19 mouse cellular contexts compared by ENCODE assay signal in the genomic region with DNA sequence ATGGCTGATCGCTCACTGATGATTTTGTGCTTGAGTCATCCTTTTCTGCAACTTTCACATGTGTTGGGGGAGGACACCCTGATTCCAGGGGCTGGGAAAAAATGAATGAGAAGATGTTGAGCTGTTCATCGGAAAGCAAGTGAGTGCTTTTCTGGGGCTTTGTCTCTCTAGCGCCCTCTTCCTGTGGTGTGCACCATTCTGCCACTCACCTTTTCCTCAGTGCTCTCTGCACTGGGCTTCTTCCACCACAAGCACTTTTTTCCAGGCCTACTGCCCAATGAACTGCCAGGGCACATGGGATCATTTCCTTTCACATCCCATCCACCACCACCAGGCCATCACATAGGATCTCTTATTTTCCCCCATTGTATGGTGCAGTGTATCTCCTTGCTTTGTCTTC. TPM values are rescaled to one million over a fixed set of nuclear protein-coding genes. Genes with fewer than 3 reads are reported as not detected.
DNase-seq lines count a peak whose midpoint lies in the region; ATAC-seq and TF ChIP-seq lines count a peak whose summit lies in the region.
"Had no signal": no experiment of that assay in that cellular context is flagged by ENCODE, and none has a peak within 500 bp of the region (broad histone marks: within the 10 kb centered on the region; RNA-seq: fewer than 3 reads in every experiment).

No protein-coding gene starts in this region.

- WGBS in kidney, postnatal 0 days: 60% methylated on average over 3 of the region's 3 CpGs
- WGBS in kidney, embryonic 15.5 days: 73% methylated on average over 3 of the region's 3 CpGs
- 62% methylated on average over 3 of the region's 3 CpGs for WGBS in midbrain, postnatal 0 days
- 65% methylated on average over 3 of the region's 3 CpGs for WGBS in midbrain, embryonic 13.5 days
- WGBS in stomach, postnatal 0 days: 47% methylated on average over 3 of the region's 3 CpGs

- peak; percentile 28; the same call in 1 of the 2 replicates for TF ChIP-seq CTCF in kidney, postnatal 0 days (IDR thresholded peaks at IDR 0.05; ENCODE audit: low read depth)
- peak; percentile 27 for TF ChIP-seq CTCF in midbrain, postnatal 0 days (IDR thresholded peaks at IDR 0.05)
- peak; percentile 40; the same call in 1 of the 2 replicates for TF ChIP-seq CTCF in stomach, postnatal 0 days (IDR thresholded peaks at IDR 0.05; ENCODE audit: low read depth)

- peak; percentile 4 for DNase-seq in gastrocnemius, adult 18-20 months (ENCODE audit: low spot score)
- DNase-seq in gastrocnemius, postnatal 10 days: no peak
- DNase-seq in kidney, postnatal 0 days (ENCODE audit: low spot score): no peak
- no peak for DNase-seq in midbrain, postnatal 0 days (ENCODE audit: low spot score)
- DNase-seq in stomach, postnatal 0 days (ENCODE audit: low spot score): no peak
- DNase-seq in cerebellum, postnatal 10 days: no peak
- DNase-seq: adrenal gland, adult 2 months; cerebellum, adult 9-10 months; gastrocnemius, postnatal 25 days; thymus, adult 2 months had no signal

- no peak for ATAC-seq in kidney, postnatal 0 days (replicated peaks; ENCODE audit: low FRiP score, low read depth)
- ATAC-seq in kidney, embryonic 15.5 days (replicated peaks; ENCODE audit: low FRiP score): no peak
- ATAC-seq in midbrain, postnatal 0 days (ENCODE audit: low FRiP score): no peak
- no peak for ATAC-seq in midbrain, embryonic 13.5 days
- ATAC-seq in stomach, postnatal 0 days (ENCODE audit: low FRiP score, low TSS enrichment): no peak
- ATAC-seq: forebrain, embryonic 16.5 days had no signal

- H3K27me3 ChIP-seq in kidney, postnatal 0 days (ENCODE audit: insufficient read depth, low read length): no peaks in the 10 kb centered on the region
- peaks cover 70% of the 10 kb centered on the region for H3K27me3 ChIP-seq in kidney, embryonic 15.5 days
- H3K27me3 ChIP-seq in midbrain, postnatal 0 days (ENCODE audit: insufficient read depth, low read length): peaks cover 3% of the 10 kb centered on the region; the same call in 1 of the 2 replicates
- peaks cover 61% of the 10 kb centered on the region; the same call in 1 of the 2 replicates for H3K27me3 ChIP-seq in midbrain, embryonic 13.5 days
- no peaks in the 10 kb centered on the region for H3K27me3 ChIP-seq in stomach, postnatal 0 days (ENCODE audit: control insufficient read depth, insufficient read depth, low read length)
- H3K27me3 ChIP-seq: intestine, embryonic 15.5 days had no signal

- no peak overlapping the region for H3K9ac ChIP-seq in kidney, postnatal 0 days (ENCODE audit: low read depth, low read length)
- H3K9ac ChIP-seq in kidney, embryonic 15.5 days: no peak overlapping the region
- no peak overlapping the region for H3K9ac ChIP-seq in midbrain, postnatal 0 days (replicated peaks; ENCODE audit: low read length, poor library complexity, severe bottlenecking)
- no peak overlapping the region for H3K9ac ChIP-seq in midbrain, embryonic 13.5 days (replicated peaks)
- no peak overlapping the region for H3K9ac ChIP-seq in stomach, postnatal 0 days (ENCODE audit: low read length)
- H3K9ac ChIP-seq: intestine, embryonic 15.5 days; lung, embryonic 15.5 days had no signal

- no peak overlapping the region for H3K27ac ChIP-seq in kidney, postnatal 0 days
- H3K27ac ChIP-seq in kidney, embryonic 15.5 days: no peak overlapping the region
- no peak overlapping the region for H3K27ac ChIP-seq in midbrain, postnatal 0 days (ENCODE audit: low read depth, low read length)
- H3K27ac ChIP-seq in midbrain, embryonic 13.5 days: no peak overlapping the region
- H3K27ac ChIP-seq in stomach, postnatal 0 days (replicated peaks): no peak overlapping the region
- H3K27ac ChIP-seq: embryonic facial prominence, embryonic 10.5 days; intestine, embryonic 15.5 days; lung, embryonic 15.5 days had no signal

- H3K4me2 ChIP-seq in kidney, postnatal 0 days (ENCODE audit: low read length): no peak overlapping the region
- no peak overlapping the region for H3K4me2 ChIP-seq in kidney, embryonic 15.5 days
- no peak overlapping the region for H3K4me2 ChIP-seq in midbrain, postnatal 0 days (ENCODE audit: low read depth, low read length, poor library complexity, severe bottlenecking)
- no peak overlapping the region for H3K4me2 ChIP-seq in midbrain, embryonic 13.5 days (replicated peaks)
- H3K4me2 ChIP-seq in stomach, postnatal 0 days (replicated peaks; ENCODE audit: low read depth): no peak overlapping the region
- H3K4me2 ChIP-seq: intestine, embryonic 15.5 days; lung, embryonic 15.5 days had no signal

- H3K4me1 ChIP-seq in kidney, postnatal 0 days (replicated peaks; ENCODE audit: insufficient read depth, low read length): no peaks in the 10 kb centered on the region
- H3K4me1 ChIP-seq in kidney, embryonic 15.5 days: no peaks in the 10 kb centered on the region
- H3K4me1 ChIP-seq in midbrain, postnatal 0 days (ENCODE audit: insufficient read depth, low read length): no peaks in the 10 kb centered on the region
- H3K4me1 ChIP-seq in midbrain, embryonic 13.5 days (replicated peaks): no peaks in the 10 kb centered on the region
- no peaks in the 10 kb centered on the region for H3K4me1 ChIP-seq in stomach, postnatal 0 days (replicated peaks; ENCODE audit: control insufficient read depth, insufficient read depth)
- H3K4me1 ChIP-seq: embryonic facial prominence, embryonic 10.5 days; intestine, embryonic 15.5 days; lung, embryonic 15.5 days had no signal

- H3K36me3 ChIP-seq in kidney, postnatal 0 days (ENCODE audit: insufficient read depth, low read length): no peaks in the 10 kb centered on the region
- no peaks in the 10 kb centered on the region for H3K36me3 ChIP-seq in kidney, embryonic 15.5 days
- H3K36me3 ChIP-seq in midbrain, postnatal 0 days (ENCODE audit: insufficient read depth, low read length): no peaks in the 10 kb centered on the region
- H3K36me3 ChIP-seq in midbrain, embryonic 13.5 days: no peaks in the 10 kb centered on the region
- H3K36me3 ChIP-seq in stomach, postnatal 0 days (ENCODE audit: control insufficient read depth, insufficient read depth, low read length): no peaks in the 10 kb centered on the region
- H3K36me3 ChIP-seq: embryonic facial prominence, embryonic 10.5 days; intestine, embryonic 15.5 days; lung, embryonic 15.5 days had no signal

- H3K4me3 ChIP-seq in kidney, postnatal 0 days (replicated peaks; ENCODE audit: low read depth, low read length): no peak overlapping the region
- no peak overlapping the region for H3K4me3 ChIP-seq in kidney, embryonic 15.5 days (replicated peaks)
- no peak overlapping the region for H3K4me3 ChIP-seq in midbrain, postnatal 0 days (ENCODE audit: low read depth, low read length)
- no peak overlapping the region for H3K4me3 ChIP-seq in midbrain, embryonic 13.5 days (replicated peaks)
- H3K4me3 ChIP-seq in stomach, postnatal 0 days (ENCODE audit: low read depth, low read length): no peak overlapping the region
- H3K4me3 ChIP-seq: embryonic facial prominence, embryonic 10.5 days; erythroblast, embryonic 14.5 days; intestine, embryonic 15.5 days; lung, embryonic 15.5 days; myocyte had no signal

- TF ChIP-seq EP300 in stomach, postnatal 0 days (optimal IDR thresholded peaks at IDR 0.05): no peak

- H3K9me3 ChIP-seq in kidney, postnatal 0 days (replicated peaks; ENCODE audit: low read length): no peaks in the 10 kb centered on the region
- no peaks in the 10 kb centered on the region for H3K9me3 ChIP-seq in kidney, embryonic 15.5 days (replicated peaks)
- no peaks in the 10 kb centered on the region for H3K9me3 ChIP-seq in midbrain, postnatal 0 days (ENCODE audit: low read length)
- no peaks in the 10 kb centered on the region for H3K9me3 ChIP-seq in midbrain, embryonic 13.5 days
- no peaks in the 10 kb centered on the region for H3K9me3 ChIP-seq in stomach, postnatal 0 days (ENCODE audit: control insufficient read depth, low read length)
- H3K9me3 ChIP-seq: embryonic facial prominence, embryonic 10.5 days; intestine, embryonic 15.5 days; lung, embryonic 15.5 days had no signal

RNA-seq across cellular contexts. Expression of gene Rai2, which starts 26.2 kb away (rescaled TPM):
- total RNA-seq in gastrocnemius, adult 18-20 months (2021): 10 to 100 TPM; 28.3 to 30.3 TPM
- total RNA-seq in gastrocnemius, postnatal 10 days (2021): 10 to 100 TPM; 22.6 to 32.7 TPM
- polyA plus RNA-seq in kidney, postnatal 0 days (2015; fragmentation: Nextera tagmentation; extraction: Ambion mirVana): 5.6 and 5.8 TPM in 2 replicates
- polyA plus RNA-seq in kidney, embryonic 15.5 days (2015; fragmentation: Nextera tagmentation; extraction: Ambion mirVana): 6.2 and 6.4 TPM in 2 replicates
- total RNA-seq in midbrain, postnatal 0 days (2014; rRNA removed): 6.6 and 8.8 TPM in 2 replicates
- polyA plus RNA-seq in midbrain, postnatal 0 days (2015; fragmentation: Nextera tagmentation; extraction: Ambion mirVana): 7.8 and 9.5 TPM in 2 replicates
- 11.0 and 12.0 TPM in 2 replicates for polyA plus RNA-seq in midbrain, embryonic 13.5 days (2015; fragmentation: Nextera tagmentation; extraction: Ambion mirVana)
- 4.6 TPM in 2 replicates for polyA plus RNA-seq in stomach, postnatal 0 days (2015; fragmentation: Nextera tagmentation; extraction: Ambion mirVana)
- total RNA-seq: ES-E14 had no signal
- polyA plus RNA-seq: erythroblast, embryonic 14.5 days had no signal
